Mouse (Mus musculus) forebrain, embryonic 16.5 days (tissue): ENCODE measurements around the gene Samd4b. TPM values are rescaled to one million over a fixed set of nuclear protein-coding genes. Genes with fewer than 3 reads are reported as not detected.

Source experiments
- ATAC-seq: fragments of 200-750 bp; cut with Nextera tagmentation; 2 replicates; pipeline ENCODE4 v1.8.0; 2017; ENCODE audit warnings: mild to moderate bottlenecking, moderate library complexity
- H3K27ac ChIP-seq: fragments of 300-500 bp; sonication (generic); 2 replicates; pipeline ENCODE4 v1.5.1; 2014; ENCODE audit warnings: low read length, control low read depth
- H3K27me3 ChIP-seq: fragments of 300-500 bp; sonication (generic); replicated peaks from 2 replicates; pipeline ENCODE4 v1.6.1; 2014; ENCODE audit warnings: low read length; ENCODE audit not compliant: control insufficient read depth, insufficient read depth
- H3K36me3 ChIP-seq: fragments of 300-500 bp; sonication (generic); 2 replicates; pipeline ENCODE4 v1.6.1; 2014; ENCODE audit not compliant: control insufficient read depth, insufficient read depth
- H3K4me1 ChIP-seq: fragments of 300-500 bp; sonication (generic); replicated peaks from 2 replicates; pipeline ENCODE4 v1.6.1; 2014; ENCODE audit warnings: low read length; ENCODE audit not compliant: control insufficient read depth, insufficient read depth
- H3K4me2 ChIP-seq: fragments of 300-500 bp; sonication (generic); 2 replicates; pipeline ENCODE4 v1.6.1; 2014; ENCODE audit warnings: mild to moderate bottlenecking, low read length, control low read depth
- H3K4me3 ChIP-seq: fragments of 300-500 bp; sonication (generic); replicated peaks from 2 replicates; pipeline ENCODE4 v1.5.1; 2014; ENCODE audit warnings: mild to moderate bottlenecking, low read length, control low read depth
- H3K9ac ChIP-seq: fragments of 300-500 bp; sonication (generic); replicated peaks from 2 replicates; pipeline ENCODE4 v1.6.1; 2014; ENCODE audit warnings: low read depth, low read length, control low read depth
- H3K9me3 ChIP-seq: fragments of 300-500 bp; sonication (generic); 2 replicates; pipeline ENCODE4 v1.6.1; 2016; ENCODE audit warnings: low read length; ENCODE audit not compliant: control insufficient read depth
- WGBS: fragments of 180-500 bp; shearing (Covaris S2); extraction: QIAGEN DNeasy Blood & Tissue Kit; methylation state at CpG from one replicate; pipeline ENCODE4 v1.1.7; 2014; 5-methylcytosine and 5-hydroxymethylcytosine counted together
- polyA plus RNA-seq: library from polyadenylated mRNA; unstranded; fragments of >200 nt; fragmentation: Nextera tagmentation; extraction: Ambion mirVana; gene quantifications from 2 replicates; pipeline ENCODE4 v1.2.1, GENCODE M21; 2015

The Samd4b gene
- polyA plus RNA-seq, 1 experiment from 2014 or later: 25.3 TPM

- Histone ChIP-seq H3K36me3 (no peaks in the 10 kb centered on the region), H3K9me3 (no peaks in the 10 kb centered on the region), H3K4me1 (peaks cover 31% of the 10 kb centered on the region), H3K9ac (peak overlapping the region; percentile 26; the same call in 1 of the 2 replicates), H3K4me2 (peak overlapping the region; percentile 80), H3K27ac (0 out of 2 replicates have a peak overlapping the region, but pooled peaks have one; percentile 14), H3K27me3 (no peaks in the 10 kb centered on the region), H3K4me3 (no peak overlapping the region)
- 66% methylated on average over 8 of the region's 8 CpGs for WGBS
- no peak for ATAC-seq
Observed at GRCm38 (mm10) chr7:28595751-28596435, 2.1 kb downstream of the Samd4b start.

GRCm38 (mm10) chr7:28593206-28594111, 4.5 kb downstream of the Samd4b start:
- H3K9ac ChIP-seq: no peak overlapping the region
- no peak for ATAC-seq
- peaks cover 28% of the 10 kb centered on the region for H3K4me1 ChIP-seq
- no peaks in the 10 kb centered on the region for H3K27me3 ChIP-seq
- H3K9me3 ChIP-seq: no peaks in the 10 kb centered on the region
- H3K4me2 ChIP-seq: no peak overlapping the region
- H3K27ac ChIP-seq: no peak overlapping the region
- WGBS: 70% methylated on average over 14 of the region's 14 CpGs
- no peaks in the 10 kb centered on the region for H3K36me3 ChIP-seq
- H3K4me3 ChIP-seq: no peak overlapping the region

- no peaks in the 10 kb centered on the region for H3K27me3 ChIP-seq
- no peak overlapping the region for H3K4me3 ChIP-seq
- peaks cover 34% of the 10 kb centered on the region for H3K4me1 ChIP-seq
- no peak for ATAC-seq
- no peak overlapping the region for H3K9ac ChIP-seq
- no peaks in the 10 kb centered on the region for H3K36me3 ChIP-seq
- no peaks in the 10 kb centered on the region for H3K9me3 ChIP-seq
- H3K4me2 ChIP-seq: no peak overlapping the region
- H3K27ac ChIP-seq: no peak overlapping the region
- 67% methylated on average over 1 of the region's 1 CpGs for WGBS
Observed at GRCm38 (mm10) chr7:28591862-28592261, 6.1 kb downstream of the Samd4b start.

GRCm38 (mm10) chr7:28587644-28588043, 10.3 kb downstream of the Samd4b start:
- Histone ChIP-seq H3K27ac (no peak overlapping the region), H3K9me3 (no peaks in the 10 kb centered on the region), H3K9ac (no peak overlapping the region), H3K4me1 (peaks cover 41% of the 10 kb centered on the region), H3K4me3 (no peak overlapping the region), H3K4me2 (no peak overlapping the region), H3K36me3 (no peaks in the 10 kb centered on the region), H3K27me3 (no peaks in the 10 kb centered on the region)
- no peak for ATAC-seq

- no peaks in the 10 kb centered on the region for H3K36me3 ChIP-seq
- no peak overlapping the region for H3K9ac ChIP-seq
- WGBS: 49% methylated on average over 6 of the region's 6 CpGs
- peaks cover 43% of the 10 kb centered on the region for H3K4me1 ChIP-seq
- no peaks in the 10 kb centered on the region for H3K27me3 ChIP-seq
- H3K9me3 ChIP-seq: no peaks in the 10 kb centered on the region
- no peak overlapping the region for H3K4me3 ChIP-seq
- 0 out of 2 replicates have a peak, but pooled peaks have one; percentile 11 for ATAC-seq
- no peak overlapping the region for H3K27ac ChIP-seq
- no peak overlapping the region for H3K4me2 ChIP-seq
Observed at GRCm38 (mm10) chr7:28586663-28587411, 11.1 kb downstream of the Samd4b start.

GRCm38 (mm10) chr7:28585001-28585400, 12.9 kb downstream of the Samd4b start:
- Histone ChIP-seq H3K27me3 (no peaks in the 10 kb centered on the region), H3K4me3 (no peak overlapping the region), H3K4me1 (peaks cover 43% of the 10 kb centered on the region), H3K36me3 (no peaks in the 10 kb centered on the region), H3K9ac (no peak overlapping the region; the same call in 1 of the 2 replicates), H3K27ac (no peak overlapping the region), H3K9me3 (no peaks in the 10 kb centered on the region), H3K4me2 (no peak overlapping the region)
- WGBS: 80% methylated on average over 6 of the region's 6 CpGs
- ATAC-seq: no peak

GRCm38 (mm10) chr7:28584468-28584867, 13.5 kb downstream of the Samd4b start:
- ATAC-seq: no peak
- Histone ChIP-seq H3K27ac (peak overlapping the region; percentile 6; the same call in 1 of the 2 replicates), H3K9me3 (no peaks in the 10 kb centered on the region), H3K4me3 (no peak overlapping the region), H3K9ac (no peak overlapping the region), H3K36me3 (no peaks in the 10 kb centered on the region), H3K4me1 (peaks cover 43% of the 10 kb centered on the region), H3K27me3 (no peaks in the 10 kb centered on the region), H3K4me2 (no peak overlapping the region)
- WGBS: 74% methylated on average over 4 of the region's 4 CpGs

GRCm38 (mm10) chr7:28583570-28584344, 14.2 kb downstream of the Samd4b start:
- no peak overlapping the region for H3K9ac ChIP-seq
- no peak overlapping the region for H3K4me3 ChIP-seq
- ATAC-seq: no peak
- no peak overlapping the region for H3K4me2 ChIP-seq
- peaks cover 43% of the 10 kb centered on the region for H3K4me1 ChIP-seq
- H3K36me3 ChIP-seq: no peaks in the 10 kb centered on the region
- no peaks in the 10 kb centered on the region for H3K27me3 ChIP-seq
- no peaks in the 10 kb centered on the region for H3K9me3 ChIP-seq
- WGBS: 79% methylated on average over 8 of the region's 8 CpGs
- H3K27ac ChIP-seq: peak overlapping the region; percentile 46
